In genomic region chr9:96731039-96731895, GRCm38 (mm10) we compare ENCODE assay signal across 11 mouse cellular contexts. TPM values are rescaled to one million over a fixed set of nuclear protein-coding genes. Genes with fewer than 3 reads are reported as not detected.
DNase-seq lines count a peak whose midpoint lies in the region; ATAC-seq and TF ChIP-seq lines count a peak whose summit lies in the region.
"Had no signal": no experiment of that assay in that cellular context is flagged by ENCODE, and none has a peak within 500 bp of the region (broad histone marks: within the 10 kb centered on the region; RNA-seq: fewer than 3 reads in every experiment).

No protein-coding gene starts in this region.

- no peak overlapping the region for H3K4me3 ChIP-seq in intestine, embryonic 14.5 days (ENCODE audit: low read depth, low read length)
- no peak overlapping the region for H3K4me3 ChIP-seq in intestine, postnatal 0 days (ENCODE audit: low read depth, low read length)
- H3K4me3 ChIP-seq in embryonic facial prominence, embryonic 13.5 days = peak overlapping the region; percentile 20; the same call in 1 of the 2 replicates
- H3K4me3 ChIP-seq in forebrain, postnatal 0 days (ENCODE audit: low read depth, low read length) = peak overlapping the region; percentile 36
- H3K4me3 ChIP-seq in midbrain, postnatal 0 days (ENCODE audit: low read depth, low read length) = peak overlapping the region; percentile 37
- H3K4me3 ChIP-seq: intestine, embryonic 15.5 days had no signal

- no peak overlapping the region for H3K9ac ChIP-seq in intestine, embryonic 14.5 days (ENCODE audit: low read length)
- H3K9ac ChIP-seq in intestine, postnatal 0 days (ENCODE audit: low read depth, low read length) = no peak overlapping the region
- H3K9ac ChIP-seq in embryonic facial prominence, embryonic 13.5 days = peak overlapping the region; percentile 49; the same call in 1 of the 2 replicates
- H3K9ac ChIP-seq in forebrain, postnatal 0 days = peak overlapping the region; percentile 68
- peak overlapping the region; percentile 81 for H3K9ac ChIP-seq in midbrain, postnatal 0 days (replicated peaks; ENCODE audit: low read length, poor library complexity, severe bottlenecking)
- H3K9ac ChIP-seq: intestine, embryonic 15.5 days had no signal

- no peak overlapping the region for H3K27ac ChIP-seq in intestine, embryonic 14.5 days (ENCODE audit: low read depth)
- no peak overlapping the region for H3K27ac ChIP-seq in intestine, postnatal 0 days (ENCODE audit: low read depth, low read length)
- H3K27ac ChIP-seq in embryonic facial prominence, embryonic 13.5 days = no peak overlapping the region
- peak overlapping the region; percentile 96 for H3K27ac ChIP-seq in forebrain, postnatal 0 days (ENCODE audit: low read depth, low read length)
- peak overlapping the region; percentile 91 for H3K27ac ChIP-seq in midbrain, postnatal 0 days (ENCODE audit: low read depth, low read length)
- H3K27ac ChIP-seq: intestine, embryonic 15.5 days had no signal

- H3K4me1 ChIP-seq in intestine, embryonic 14.5 days (replicated peaks; ENCODE audit: control insufficient read depth, insufficient read depth, low read length) = peaks cover 8% of the 10 kb centered on the region
- no peaks in the 10 kb centered on the region for H3K4me1 ChIP-seq in intestine, postnatal 0 days (replicated peaks; ENCODE audit: control insufficient read depth, insufficient read depth, low read length)
- H3K4me1 ChIP-seq in embryonic facial prominence, embryonic 13.5 days = peaks cover 39% of the 10 kb centered on the region
- H3K4me1 ChIP-seq in forebrain, postnatal 0 days (ENCODE audit: insufficient read depth) = peaks cover 18% of the 10 kb centered on the region; the same call in 1 of the 2 replicates
- H3K4me1 ChIP-seq in midbrain, postnatal 0 days (ENCODE audit: insufficient read depth, low read length) = peaks cover 24% of the 10 kb centered on the region

- H3K36me3 ChIP-seq in intestine, embryonic 14.5 days (ENCODE audit: control insufficient read depth, insufficient read depth, low read length) = no peaks in the 10 kb centered on the region
- no peaks in the 10 kb centered on the region for H3K36me3 ChIP-seq in intestine, postnatal 0 days (ENCODE audit: control insufficient read depth, insufficient read depth)
- no peaks in the 10 kb centered on the region for H3K36me3 ChIP-seq in embryonic facial prominence, embryonic 13.5 days
- no peaks in the 10 kb centered on the region for H3K36me3 ChIP-seq in forebrain, postnatal 0 days (ENCODE audit: insufficient read depth)
- no peaks in the 10 kb centered on the region for H3K36me3 ChIP-seq in midbrain, postnatal 0 days (ENCODE audit: insufficient read depth, low read length)
- H3K36me3 ChIP-seq: intestine, embryonic 15.5 days had no signal

- no peak for DNase-seq in intestine, embryonic 14.5 days (ENCODE audit: low spot score)
- DNase-seq in forebrain, postnatal 0 days = peak; percentile 76
- DNase-seq in midbrain, postnatal 0 days (ENCODE audit: low spot score) = peak; percentile 48
- no peak for DNase-seq in gastrocnemius, postnatal 25 days
- DNase-seq in spleen, postnatal 14 days (ENCODE audit: low spot score in 2 of 2) = no peak
- no peak for DNase-seq in T-cell, adult 2 months (ENCODE audit: low spot score)
- DNase-seq: lung, postnatal 36 days; thymus, adult 2 months had no signal

- no peak for TF ChIP-seq CTCF in intestine, postnatal 0 days (IDR thresholded peaks at IDR 0.05; ENCODE audit: low read depth)
- no peak for TF ChIP-seq CTCF in forebrain, postnatal 0 days (IDR thresholded peaks at IDR 0.05; ENCODE audit: low read depth)
- TF ChIP-seq CTCF in midbrain, postnatal 0 days (IDR thresholded peaks at IDR 0.05) = no peak

- H3K4me2 ChIP-seq in intestine, embryonic 14.5 days (ENCODE audit: low read length) = peak overlapping the region; percentile 29; the same call in 1 of the 2 replicates
- H3K4me2 ChIP-seq in intestine, postnatal 0 days (replicated peaks; ENCODE audit: low read depth) = no peak overlapping the region
- peak overlapping the region; percentile 49 for H3K4me2 ChIP-seq in embryonic facial prominence, embryonic 13.5 days
- peak overlapping the region; percentile 60 for H3K4me2 ChIP-seq in forebrain, postnatal 0 days (ENCODE audit: low read depth)
- H3K4me2 ChIP-seq in midbrain, postnatal 0 days (ENCODE audit: low read depth, low read length, poor library complexity, severe bottlenecking) = peak overlapping the region; percentile 52

- H3K9me3 ChIP-seq in intestine, embryonic 14.5 days (ENCODE audit: control insufficient read depth, low read length) = no peaks in the 10 kb centered on the region
- no peaks in the 10 kb centered on the region for H3K9me3 ChIP-seq in intestine, postnatal 0 days (ENCODE audit: control insufficient read depth)
- no peaks in the 10 kb centered on the region for H3K9me3 ChIP-seq in embryonic facial prominence, embryonic 13.5 days
- H3K9me3 ChIP-seq in forebrain, postnatal 0 days (ENCODE audit: low read length) = no peaks in the 10 kb centered on the region
- no peaks in the 10 kb centered on the region for H3K9me3 ChIP-seq in midbrain, postnatal 0 days (ENCODE audit: low read length)
- H3K9me3 ChIP-seq: intestine, embryonic 15.5 days had no signal

- ATAC-seq in intestine, embryonic 14.5 days (replicated peaks; ENCODE audit: low FRiP score, low TSS enrichment, low read depth) = no peak
- ATAC-seq in intestine, postnatal 0 days = no peak
- no peak for ATAC-seq in embryonic facial prominence, embryonic 13.5 days (ENCODE audit: insufficient number of reproducible peaks, insufficient read depth, low FRiP score, low TSS enrichment, low read depth)
- no peak for ATAC-seq in forebrain, postnatal 0 days
- ATAC-seq in midbrain, postnatal 0 days (ENCODE audit: low FRiP score) = no peak
- ATAC-seq: intestine, embryonic 15.5 days had no signal

- 82% methylated on average over 19 of the region's 19 CpGs for WGBS in intestine, embryonic 14.5 days
- 86% methylated on average over 19 of the region's 19 CpGs for WGBS in intestine, postnatal 0 days
- 74% methylated on average over 19 of the region's 19 CpGs for WGBS in embryonic facial prominence, embryonic 13.5 days
- 40% methylated on average over 19 of the region's 19 CpGs for WGBS in forebrain, postnatal 0 days
- 39% methylated on average over 19 of the region's 19 CpGs for WGBS in midbrain, postnatal 0 days

- H3K27me3 ChIP-seq in intestine, embryonic 14.5 days (replicated peaks; ENCODE audit: control insufficient read depth, insufficient read depth, low read length) = no peaks in the 10 kb centered on the region
- no peaks in the 10 kb centered on the region for H3K27me3 ChIP-seq in intestine, postnatal 0 days (replicated peaks; ENCODE audit: control insufficient read depth, insufficient read depth, low read length)
- H3K27me3 ChIP-seq in embryonic facial prominence, embryonic 13.5 days = no peaks in the 10 kb centered on the region
- no peaks in the 10 kb centered on the region for H3K27me3 ChIP-seq in forebrain, postnatal 0 days (ENCODE audit: insufficient read depth, low read length)
- H3K27me3 ChIP-seq in midbrain, postnatal 0 days (ENCODE audit: insufficient read depth, low read length) = no peaks in the 10 kb centered on the region
- H3K27me3 ChIP-seq: intestine, embryonic 15.5 days had no signal

RNA-seq across cellular contexts. Expression of gene Zbtb38, which starts 21.4 kb away (rescaled TPM):
- polyA plus RNA-seq in intestine, embryonic 14.5 days (2014; fragmentation: Nextera tagmentation; extraction: Ambion mirVana) = 20.2 and 21.0 TPM in 2 replicates
- polyA plus RNA-seq in intestine, postnatal 0 days (2015; fragmentation: Nextera tagmentation; extraction: Ambion mirVana) = 18.5 and 20.8 TPM in 2 replicates
- 14.6 and 16.2 TPM in 2 replicates for polyA plus RNA-seq in embryonic facial prominence, embryonic 13.5 days (2015; fragmentation: Nextera tagmentation; extraction: Ambion mirVana)
- 57.6 and 68.3 TPM in 2 replicates for total RNA-seq in forebrain, postnatal 0 days (2014; rRNA removed)
- polyA plus RNA-seq in forebrain, postnatal 0 days (2015; fragmentation: Nextera tagmentation; extraction: Ambion mirVana) = 31.8 and 44.2 TPM in 2 replicates
- 50.7 and 77.7 TPM in 2 replicates for total RNA-seq in midbrain, postnatal 0 days (2014; rRNA removed)
- 46.2 and 49.9 TPM in 2 replicates for polyA plus RNA-seq in midbrain, postnatal 0 days (2015; fragmentation: Nextera tagmentation; extraction: Ambion mirVana)
- total RNA-seq in gastrocnemius, postnatal 25 days (2021) = 10 to 100 TPM; 19.3 to 19.8 TPM

Comparison
In these comparisons a context has a peak if more than half of its experiments do, and no peak if none do; other contexts are left out.
1. DNase-seq: peak in forebrain, postnatal 0 days (single experiment) and midbrain, postnatal 0 days (single experiment); none in intestine, embryonic 14.5 days (single experiment), gastrocnemius, postnatal 25 days (single experiment), spleen, postnatal 14 days (0 of 2) and T-cell, adult 2 months (single experiment).
2. H3K27ac ChIP-seq: peak in forebrain, postnatal 0 days (single experiment) and midbrain, postnatal 0 days (single experiment); none in intestine, embryonic 14.5 days (single experiment), intestine, postnatal 0 days (single experiment) and embryonic facial prominence, embryonic 13.5 days (single experiment).
3. H3K4me3 ChIP-seq: peak in embryonic facial prominence, embryonic 13.5 days (single experiment), forebrain, postnatal 0 days (single experiment) and midbrain, postnatal 0 days (single experiment); none in intestine, embryonic 14.5 days (single experiment) and intestine, postnatal 0 days (single experiment).
4. H3K9ac ChIP-seq: peak in embryonic facial prominence, embryonic 13.5 days (single experiment), forebrain, postnatal 0 days (single experiment) and midbrain, postnatal 0 days (single experiment); none in intestine, embryonic 14.5 days (single experiment) and intestine, postnatal 0 days (single experiment).